Mouse (Mus musculus) erythroblast, embryonic 14.5 days (primary cell): Measurements from ENCODE around the gene Rbm38. TPM values are rescaled to one million over a fixed set of nuclear protein-coding genes. Genes with fewer than 3 reads are reported as not detected.

ENCODE experiments used
- H3K27me3 ChIP-seq: 2 replicates; pipeline ENCODE4 v1.6.1; 2012; ENCODE audit warnings: inconsistent platforms; ENCODE audit not compliant: control insufficient read depth
- H3K36me3 ChIP-seq: 2 replicates; pipeline ENCODE4 v1.6.1; 2012; ENCODE audit warnings: mild to moderate bottlenecking, inconsistent platforms; ENCODE audit not compliant: control insufficient read depth
- H3K4me1 ChIP-seq: 2 replicates; pipeline ENCODE4 v1.6.1; 2012; ENCODE audit warnings: inconsistent platforms; ENCODE audit not compliant: control insufficient read depth
- H3K4me3 ChIP-seq: replicated peaks from 2 replicates; pipeline ENCODE3; 2012; ENCODE audit warnings: moderate library complexity, mild to moderate bottlenecking, inconsistent platforms
- H3K9me3 ChIP-seq: 2 replicates; pipeline ENCODE4 v1.6.1; 2012; ENCODE audit warnings: low read length, inconsistent platforms, mixed read lengths; ENCODE audit not compliant: control insufficient read depth
- GATA1 ChIP-seq: IDR thresholded peaks from 2 replicates; pipeline ENCODE4 v1.6.1; 2012; ENCODE audit warnings: low read length, inconsistent platforms, mixed read lengths
- TAL1 ChIP-seq: IDR thresholded peaks from 3 replicates; pipeline ENCODE4 v1.6.1; 2012; ENCODE audit warnings: low read length, inconsistent platforms, mixed read lengths
- polyA plus RNA-seq: library from polyadenylated mRNA; stranded (reverse); fragments of >175 nt; gene quantifications from 2 replicates; pipeline ENCODE4 v1.2.3, GENCODE M21; 2012

The Rbm38 gene
- polyA plus RNA-seq, 1 experiment = 548 TPM

DNA sequence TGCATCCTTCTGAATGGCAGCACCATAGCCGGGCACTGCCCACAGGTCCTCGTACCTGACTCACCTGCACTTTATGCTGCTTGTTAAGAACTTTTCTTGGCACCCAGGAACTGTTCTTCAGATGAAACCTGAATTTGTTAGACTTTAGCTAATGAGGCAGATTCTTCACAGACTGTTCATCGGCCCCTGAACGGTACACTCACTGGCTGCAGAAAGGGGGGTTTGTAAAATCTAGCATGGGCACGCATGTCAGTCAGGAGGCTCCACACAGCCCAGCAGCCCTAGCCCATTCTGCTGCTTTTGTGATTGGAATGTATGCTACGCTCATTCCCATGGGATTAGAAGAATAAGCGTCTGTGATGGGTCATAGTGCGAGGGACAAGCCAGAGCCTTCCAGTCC is 16.6 kb upstream of the Rbm38 start:
- no peaks in the 10 kb centered on the region for H3K27me3 ChIP-seq
- H3K9me3 ChIP-seq = no peaks in the 10 kb centered on the region
- H3K36me3 ChIP-seq = peaks cover 77% of the 10 kb centered on the region
- no peak overlapping the region for H3K4me3 ChIP-seq
- peaks cover 46% of the 10 kb centered on the region for H3K4me1 ChIP-seq
- TF ChIP-seq TAL1 = no peak
- no peak for TF ChIP-seq GATA1

DNA sequence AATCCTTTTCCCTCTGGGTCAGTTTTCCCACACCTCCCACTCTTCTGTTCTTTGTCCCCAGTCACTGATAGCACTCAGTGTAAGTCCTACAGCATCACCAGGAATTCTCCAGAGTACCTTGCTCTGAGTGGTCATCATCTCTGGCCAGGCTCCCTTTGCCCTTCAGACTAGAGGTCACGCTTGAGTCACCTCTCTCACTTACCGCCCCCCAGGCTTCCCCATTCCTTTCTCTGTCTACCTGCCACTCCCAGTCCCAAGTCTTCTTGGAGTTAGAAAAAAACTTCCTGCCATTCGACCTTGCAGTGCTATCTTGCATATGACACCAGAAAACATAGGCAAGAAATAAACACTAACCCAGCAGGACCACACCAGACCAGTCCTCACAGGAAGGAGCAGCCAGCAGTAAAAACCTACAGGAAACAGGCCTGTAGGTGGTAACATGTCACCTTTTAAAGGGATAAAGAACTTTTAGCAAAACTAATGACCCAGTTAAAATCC is 10.0 kb upstream of the Rbm38 start:
- TF ChIP-seq TAL1 = no peak
- TF ChIP-seq GATA1 = no peak

DNA sequence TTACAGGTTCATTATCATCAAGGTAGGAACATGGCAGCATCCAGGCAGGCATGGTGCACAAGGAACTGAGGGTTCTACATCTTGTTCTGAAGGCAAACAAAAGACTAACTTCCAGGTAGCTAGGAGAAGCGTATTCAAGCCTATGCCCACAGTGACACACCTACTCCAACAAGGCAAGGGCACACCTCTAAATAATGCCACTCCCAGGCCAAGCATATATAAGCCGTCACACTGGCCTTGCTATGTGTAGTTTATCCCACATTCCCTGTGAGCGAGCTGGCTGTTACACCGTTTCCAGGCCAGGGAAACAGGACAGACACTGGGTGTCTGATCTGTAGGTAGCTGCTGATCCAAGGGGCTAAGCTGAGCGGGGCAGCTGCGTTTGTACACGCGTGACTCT is 8.9 kb upstream of the Rbm38 start:
- TF ChIP-seq GATA1 (no peak), TAL1 (no peak)
- peaks cover 9% of the 10 kb centered on the region for H3K4me1 ChIP-seq
- H3K9me3 ChIP-seq = no peaks in the 10 kb centered on the region
- peaks cover 100% of the 10 kb centered on the region for H3K36me3 ChIP-seq
- no peak overlapping the region for H3K4me3 ChIP-seq
- no peaks in the 10 kb centered on the region for H3K27me3 ChIP-seq

More for the DNA sequence above, 10.0 kb upstream of the Rbm38 start:
- Histone ChIP-seq H3K9me3 (no peaks in the 10 kb centered on the region), H3K4me3 (no peak overlapping the region), H3K4me1 (peaks cover 7% of the 10 kb centered on the region), H3K27me3 (no peaks in the 10 kb centered on the region), H3K36me3 (peaks cover 99% of the 10 kb centered on the region)

DNA sequence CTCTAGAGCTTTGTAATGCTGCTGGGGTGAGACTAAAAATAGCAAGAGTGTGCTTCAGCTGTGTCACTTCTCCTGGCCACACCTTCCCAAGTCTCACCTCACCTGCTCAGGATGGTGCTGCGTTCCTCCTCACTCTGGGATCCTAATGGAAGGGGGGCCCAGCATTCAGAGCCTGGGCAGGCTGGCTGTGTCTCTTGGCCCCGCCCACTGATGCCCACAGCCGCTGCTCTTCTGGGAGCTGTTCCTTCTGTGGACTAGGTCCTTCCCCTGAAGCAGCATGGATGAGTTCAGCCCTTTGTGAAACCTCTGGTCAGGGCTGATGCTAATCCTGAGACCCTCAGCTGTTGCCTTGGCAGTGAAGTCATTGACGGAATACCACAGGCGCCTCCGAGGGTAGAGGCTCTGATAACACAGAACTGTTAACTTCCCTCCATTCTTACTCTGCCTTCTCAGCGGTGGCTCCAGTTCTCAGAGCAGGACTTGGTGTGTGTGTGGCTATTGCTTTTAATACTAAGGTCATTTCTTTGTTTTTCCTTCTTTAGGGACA is 5.5 kb upstream of the Rbm38 start:
- peaks cover 75% of the 10 kb centered on the region for H3K36me3 ChIP-seq
- no peak overlapping the region for H3K4me3 ChIP-seq
- peaks cover 40% of the 10 kb centered on the region for H3K4me1 ChIP-seq
- no peaks in the 10 kb centered on the region for H3K9me3 ChIP-seq
- TF ChIP-seq TAL1 (no peak), GATA1 (no peak)
- no peaks in the 10 kb centered on the region for H3K27me3 ChIP-seq

DNA sequence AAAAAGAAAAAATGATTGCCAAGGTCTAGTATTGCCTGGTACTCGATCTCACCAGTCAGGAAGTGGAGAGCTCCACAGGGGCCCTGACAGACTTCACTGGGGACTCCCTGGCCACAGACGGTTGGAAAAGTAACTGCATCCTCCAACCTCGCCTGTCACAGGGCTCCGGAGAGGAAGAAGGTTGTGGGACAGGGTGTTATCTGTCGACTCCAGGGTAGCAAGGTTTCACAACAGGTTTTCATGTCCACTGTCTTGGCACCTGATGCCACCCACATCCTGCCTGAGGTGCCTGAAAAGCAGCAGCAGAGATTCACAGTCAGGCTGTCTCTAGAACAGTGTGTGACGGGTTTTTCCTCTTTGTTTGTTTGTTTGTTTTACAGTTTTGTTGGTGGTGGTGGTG is 2.4 kb upstream of the Rbm38 start:
- H3K36me3 ChIP-seq = peaks cover 54% of the 10 kb centered on the region
- H3K9me3 ChIP-seq = no peaks in the 10 kb centered on the region
- H3K4me1 ChIP-seq = peaks cover 57% of the 10 kb centered on the region

DNA sequence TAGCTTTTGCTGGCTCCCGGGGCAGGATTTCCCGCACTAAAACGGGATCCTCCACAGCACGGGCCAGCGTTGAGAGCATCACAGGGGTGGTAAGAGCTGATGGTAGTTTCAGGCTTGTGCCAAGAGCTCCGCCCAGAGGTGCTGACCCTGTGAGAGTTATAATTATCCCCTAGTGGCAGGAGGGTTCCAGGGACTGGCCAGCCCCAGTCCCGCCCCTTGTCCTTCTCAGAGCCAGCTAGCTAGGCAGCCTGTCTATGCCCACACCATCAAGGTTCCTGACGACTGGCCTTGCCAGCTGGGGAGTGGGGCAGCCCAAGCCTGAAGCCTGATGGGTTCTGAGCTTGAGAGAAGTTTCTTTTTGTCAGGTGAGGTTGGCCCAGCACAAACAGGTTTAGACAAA is 1.7 kb upstream of the Rbm38 start:
- TF ChIP-seq TAL1 (no peak), GATA1 (no peak)
- Histone ChIP-seq H3K9me3 (peaks cover 4% of the 10 kb centered on the region), H3K4me1 (peaks cover 57% of the 10 kb centered on the region), H3K27me3 (no peaks in the 10 kb centered on the region), H3K36me3 (peaks cover 54% of the 10 kb centered on the region), H3K4me3 (peak overlapping the region; percentile 66)

More for the DNA sequence above, 2.4 kb upstream of the Rbm38 start:
- Histone ChIP-seq H3K27me3 (no peaks in the 10 kb centered on the region), H3K4me3 (no peak overlapping the region)
- TF ChIP-seq TAL1 = no peak
- TF ChIP-seq GATA1 = no peak

DNA sequence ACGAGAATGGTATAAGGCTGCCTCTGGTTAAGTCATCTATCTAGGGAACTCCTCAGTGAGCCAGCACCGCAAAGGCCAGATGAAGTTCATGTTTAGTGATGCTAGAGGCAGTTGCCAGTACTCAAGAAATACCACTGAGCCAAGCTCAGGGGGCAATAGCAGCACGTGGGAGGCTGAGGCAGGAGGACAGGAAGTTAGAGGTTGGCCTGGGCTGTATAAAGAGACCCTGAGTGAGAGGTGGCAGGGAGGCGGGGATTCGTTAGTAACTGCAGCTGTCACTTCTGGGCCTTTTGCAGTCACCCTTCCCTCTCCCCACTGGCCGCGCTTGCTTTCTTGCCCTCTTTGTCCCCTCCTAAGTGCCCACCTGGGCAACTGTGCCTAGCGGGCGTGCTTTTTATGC is 976 bp upstream of the Rbm38 start:
- H3K4me1 ChIP-seq = peaks cover 64% of the 10 kb centered on the region
- peak overlapping the region; percentile 66 for H3K4me3 ChIP-seq
- no peaks in the 10 kb centered on the region for H3K27me3 ChIP-seq
- TF ChIP-seq GATA1 = no peak
- TF ChIP-seq TAL1 = no peak
- H3K36me3 ChIP-seq = peaks cover 54% of the 10 kb centered on the region
- peaks cover 4% of the 10 kb centered on the region for H3K9me3 ChIP-seq

DNA sequence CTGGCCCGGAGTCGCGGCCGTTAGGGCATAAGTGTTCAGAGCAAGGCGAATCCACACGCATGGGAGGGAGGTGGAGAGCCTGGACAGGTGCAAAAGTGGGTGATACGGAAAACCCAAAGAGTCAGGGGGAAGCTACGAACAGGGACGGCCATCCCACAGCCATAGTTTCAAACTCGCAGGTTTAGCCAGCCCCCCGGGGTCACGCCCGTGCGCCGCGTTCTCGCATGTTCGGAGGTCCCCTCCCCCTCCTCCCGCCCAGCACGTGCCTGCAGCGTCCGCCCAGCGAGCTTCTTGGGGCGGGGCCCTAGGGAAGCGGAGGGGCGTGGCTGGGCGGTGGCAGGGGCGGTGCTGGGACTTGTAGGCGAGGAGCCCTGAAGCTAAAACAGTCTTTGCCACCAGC is 508 bp upstream of the Rbm38 start:
- TF ChIP-seq GATA1 = no peak
- TF ChIP-seq TAL1 = no peak
- Histone ChIP-seq H3K9me3 (peaks cover 4% of the 10 kb centered on the region), H3K36me3 (peaks cover 54% of the 10 kb centered on the region), H3K4me1 (peaks cover 66% of the 10 kb centered on the region), H3K4me3 (peak overlapping the region; percentile 66), H3K27me3 (no peaks in the 10 kb centered on the region; the same call in 1 of the 2 replicates)

DNA sequence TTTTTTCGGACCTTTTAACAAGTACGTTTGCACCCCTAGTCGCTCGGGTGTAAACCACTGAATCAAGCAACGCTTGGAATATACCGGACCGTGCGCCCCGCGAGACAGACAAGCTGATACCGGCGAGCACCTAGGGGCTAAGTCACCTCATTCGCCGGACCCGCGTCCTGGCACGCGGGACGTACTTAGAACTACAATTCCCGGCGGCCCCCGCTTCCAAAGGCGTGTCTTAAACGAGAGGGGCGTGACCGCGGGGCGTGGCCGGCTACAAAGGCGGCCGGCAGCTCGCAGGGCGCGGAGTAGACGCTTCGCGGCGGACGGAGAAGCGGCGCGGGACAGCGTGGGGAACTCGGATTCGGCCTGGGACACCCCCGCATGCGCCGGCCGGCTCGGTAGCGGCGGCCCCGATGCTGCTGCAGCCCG is 1.3 kb downstream of the Rbm38 start:
- H3K27me3 ChIP-seq = no peaks in the 10 kb centered on the region; the same call in 1 of the 2 replicates
- H3K4me1 ChIP-seq = peaks cover 80% of the 10 kb centered on the region
- H3K36me3 ChIP-seq = peaks cover 54% of the 10 kb centered on the region
- peak overlapping the region; percentile 68 for H3K4me3 ChIP-seq
- TF ChIP-seq GATA1 (no peak), TAL1 (no peak)
- peaks cover 4% of the 10 kb centered on the region for H3K9me3 ChIP-seq

DNA sequence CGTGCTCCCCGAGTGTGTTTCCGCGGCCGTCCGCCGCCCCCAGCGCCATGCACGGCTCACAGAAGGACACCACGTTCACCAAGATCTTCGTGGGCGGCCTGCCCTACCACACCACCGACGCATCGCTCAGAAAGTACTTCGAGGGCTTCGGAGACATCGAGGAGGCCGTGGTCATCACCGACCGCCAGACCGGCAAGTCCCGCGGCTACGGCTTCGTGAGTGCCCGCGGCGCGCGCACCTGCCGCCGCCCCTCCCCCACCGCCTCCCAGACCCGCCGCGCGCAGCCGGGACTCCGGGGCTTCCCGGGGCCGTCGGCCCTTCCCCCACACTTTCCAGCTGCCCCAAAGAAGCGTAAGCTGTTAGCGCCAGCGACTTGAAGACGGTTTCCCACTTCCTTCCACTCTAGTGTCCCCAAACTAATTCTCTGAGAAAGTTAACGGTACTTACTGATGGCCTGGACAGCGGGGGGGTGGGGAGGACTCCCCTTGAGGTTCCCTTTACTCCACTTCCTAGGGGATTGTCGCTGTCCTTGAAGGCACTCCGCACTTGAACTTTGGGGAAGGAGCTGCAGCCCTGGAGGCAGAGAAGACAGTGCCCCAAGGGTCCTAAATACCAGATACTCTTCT is 1.9 kb downstream of the Rbm38 start:
- TF ChIP-seq GATA1 (no peak), TAL1 (no peak)
- peaks cover 54% of the 10 kb centered on the region for H3K36me3 ChIP-seq
- H3K4me1 ChIP-seq = peaks cover 81% of the 10 kb centered on the region
- H3K4me3 ChIP-seq = peak overlapping the region; percentile 68
- no peaks in the 10 kb centered on the region; the same call in 1 of the 2 replicates for H3K27me3 ChIP-seq
- peaks cover 4% of the 10 kb centered on the region for H3K9me3 ChIP-seq
